Mouse (Mus musculus) stomach, embryonic 14.5 days (tissue): Measurements from ENCODE around the gene Sox21. TPM values are rescaled to one million over a fixed set of nuclear protein-coding genes. Genes with fewer than 3 reads are reported as not detected.

Source experiments
- ATAC-seq: fragments of 200-750 bp; cut with Nextera tagmentation; 2 replicates; pipeline ENCODE4 v1.8.0; 2017; ENCODE audit warnings: low read depth, moderate TSS enrichment; ENCODE audit not compliant: insufficient number of reproducible peaks, insufficient read depth, low FRiP score
- H3K27ac ChIP-seq: fragments of 300-500 bp; sonication (generic); 2 replicates; pipeline ENCODE4 v1.5.1; 2014; ENCODE audit warnings: mild to moderate bottlenecking, low read length, moderate library complexity, mixed read lengths
- H3K27me3 ChIP-seq: fragments of 300-500 bp; sonication (generic); 2 replicates; pipeline ENCODE4 v1.6.1; 2014; ENCODE audit warnings: low read length, control low read depth, mixed read lengths; ENCODE audit not compliant: control insufficient read depth, insufficient read depth
- H3K36me3 ChIP-seq: fragments of 300-500 bp; sonication (generic); 2 replicates; pipeline ENCODE4 v1.6.1; 2014; ENCODE audit warnings: mild to moderate bottlenecking, control low read depth, low read length, moderate library complexity, mixed read lengths; ENCODE audit not compliant: control insufficient read depth, insufficient read depth
- H3K4me1 ChIP-seq: fragments of 300-500 bp; sonication (generic); 2 replicates; pipeline ENCODE4 v1.6.1; 2014; ENCODE audit warnings: low read length, control low read depth, mixed read lengths; ENCODE audit not compliant: control insufficient read depth, insufficient read depth
- H3K4me2 ChIP-seq: fragments of 300-500 bp; sonication (generic); replicated peaks from 2 replicates; pipeline ENCODE4 v1.6.1; 2014; ENCODE audit warnings: low read depth, low read length, control low read depth
- H3K4me3 ChIP-seq: fragments of 300-500 bp; sonication (generic); 2 replicates; pipeline ENCODE4 v1.5.1; 2014; ENCODE audit warnings: low read depth, low read length, control low read depth
- H3K9ac ChIP-seq: fragments of 300-500 bp; sonication (generic); replicated peaks from 2 replicates; pipeline ENCODE4 v1.6.1; 2014; ENCODE audit warnings: low read depth, mild to moderate bottlenecking, control low read depth, low read length, moderate library complexity, mixed read lengths
- H3K9me3 ChIP-seq: fragments of 300-500 bp; sonication (generic); 2 replicates; pipeline ENCODE4 v1.6.1; 2016; ENCODE audit warnings: low read depth, low read length, control low read depth; ENCODE audit not compliant: control insufficient read depth
- WGBS: fragments of 180-500 bp; shearing (Covaris S2); extraction: QIAGEN DNeasy Blood & Tissue Kit; methylation state at CpG from one replicate; pipeline ENCODE4 v1.1.7; 2014; 5-methylcytosine and 5-hydroxymethylcytosine counted together
- polyA plus RNA-seq: library from polyadenylated mRNA; unstranded; fragments of >200 nt; fragmentation: Nextera tagmentation; extraction: Ambion mirVana; gene quantifications from 2 replicates; pipeline ENCODE4 v1.2.1, GENCODE M21; 2014

Gene Sox21
- polyA plus RNA-seq, 1 experiment from 2014 or later = 9.3 TPM

GRCm38 (mm10) chr14:118253381-118253780 lies 16.6 kb upstream of the Sox21 start:
- H3K4me2 ChIP-seq = no peak overlapping the region
- no peak overlapping the region for H3K9ac ChIP-seq
- no peaks in the 10 kb centered on the region for H3K9me3 ChIP-seq
- no peak overlapping the region for H3K4me3 ChIP-seq
- no peak for ATAC-seq
- no peaks in the 10 kb centered on the region for H3K36me3 ChIP-seq
- no peak overlapping the region for H3K27ac ChIP-seq
- H3K27me3 ChIP-seq = no peaks in the 10 kb centered on the region
- no peaks in the 10 kb centered on the region for H3K4me1 ChIP-seq
- 94% methylated on average over 6 of the region's 6 CpGs for WGBS

GRCm38 (mm10) chr14:118241416-118241815 lies 4.6 kb upstream of the Sox21 start:
- no peak overlapping the region for H3K9ac ChIP-seq
- H3K4me2 ChIP-seq = no peak overlapping the region
- H3K9me3 ChIP-seq = peaks cover 14% of the 10 kb centered on the region; the same call in 1 of the 2 replicates
- H3K27ac ChIP-seq = no peak overlapping the region
- peaks cover 23% of the 10 kb centered on the region for H3K27me3 ChIP-seq
- H3K36me3 ChIP-seq = no peaks in the 10 kb centered on the region
- no peak for ATAC-seq
- H3K4me1 ChIP-seq = no peaks in the 10 kb centered on the region
- no peak overlapping the region for H3K4me3 ChIP-seq
- 78% methylated on average over 2 of the region's 2 CpGs for WGBS

GRCm38 (mm10) chr14:118239351-118239750 lies 2.5 kb upstream of the Sox21 start:
- H3K4me2 ChIP-seq = no peak overlapping the region
- peaks cover 11% of the 10 kb centered on the region; the same call in 1 of the 2 replicates for H3K9me3 ChIP-seq
- H3K9ac ChIP-seq = no peak overlapping the region
- H3K27ac ChIP-seq = no peak overlapping the region
- H3K36me3 ChIP-seq = no peaks in the 10 kb centered on the region
- no peak for ATAC-seq
- H3K4me3 ChIP-seq = no peak overlapping the region
- H3K27me3 ChIP-seq = peaks cover 32% of the 10 kb centered on the region
- WGBS = 13% methylated on average over 8 of the region's 8 CpGs
- no peaks in the 10 kb centered on the region for H3K4me1 ChIP-seq

- Histone ChIP-seq H3K4me2 (peak overlapping the region; percentile 80), H3K36me3 (no peaks in the 10 kb centered on the region), H3K27ac (no peak overlapping the region), H3K4me3 (peak overlapping the region; percentile 52), H3K27me3 (peaks cover 33% of the 10 kb centered on the region), H3K4me1 (no peaks in the 10 kb centered on the region), H3K9ac (no peak overlapping the region), H3K9me3 (no peaks in the 10 kb centered on the region)
- ATAC-seq = no peak
- 12% methylated on average over 6 of the region's 6 CpGs for WGBS
These were observed 956 bp upstream of the Sox21 start for GRCm38 (mm10) chr14:118237786-118238185.

- H3K4me3 ChIP-seq = peak overlapping the region; percentile 52
- under 1% methylated on average over 72 of the region's 73 CpGs for WGBS
- H3K4me1 ChIP-seq = no peaks in the 10 kb centered on the region
- H3K27ac ChIP-seq = peak overlapping the region; percentile 91
- peak overlapping the region; percentile 80 for H3K4me2 ChIP-seq
- no peaks in the 10 kb centered on the region for H3K9me3 ChIP-seq
- no peaks in the 10 kb centered on the region for H3K36me3 ChIP-seq
- peak; percentile 74 for ATAC-seq
- H3K27me3 ChIP-seq = peaks cover 36% of the 10 kb centered on the region
- H3K9ac ChIP-seq = peak overlapping the region; percentile 60
These were observed 601 bp downstream of the Sox21 start for GRCm38 (mm10) chr14:118235973-118236885.

- H3K27ac ChIP-seq = peak overlapping the region; percentile 91
- H3K36me3 ChIP-seq = no peaks in the 10 kb centered on the region
- H3K9ac ChIP-seq = peak overlapping the region; percentile 60
- H3K27me3 ChIP-seq = peaks cover 39% of the 10 kb centered on the region
- ATAC-seq = no peak
- no peaks in the 10 kb centered on the region for H3K9me3 ChIP-seq
- 1% methylated on average over 62 of the region's 62 CpGs for WGBS
- H3K4me3 ChIP-seq = peak overlapping the region; percentile 52
- no peaks in the 10 kb centered on the region for H3K4me1 ChIP-seq
- H3K4me2 ChIP-seq = peak overlapping the region; percentile 80
These were observed 1.4 kb downstream of the Sox21 start for GRCm38 (mm10) chr14:118235361-118235972.

GRCm38 (mm10) chr14:118234541-118235210 lies 2.2 kb downstream of the Sox21 start:
- ATAC-seq = no peak
- H3K4me2 ChIP-seq = peak overlapping the region; percentile 80
- peak overlapping the region; percentile 60 for H3K9ac ChIP-seq
- no peaks in the 10 kb centered on the region for H3K36me3 ChIP-seq
- H3K9me3 ChIP-seq = no peaks in the 10 kb centered on the region
- H3K4me3 ChIP-seq = peak overlapping the region; percentile 52
- peaks cover 39% of the 10 kb centered on the region for H3K27me3 ChIP-seq
- no peaks in the 10 kb centered on the region for H3K4me1 ChIP-seq
- H3K27ac ChIP-seq = peak overlapping the region; percentile 91; the same call in 1 of the 2 replicates
- WGBS = under 1% methylated on average over 67 of the region's 84 CpGs
